Mouse (Mus musculus): Measurements from ENCODE around the gene Rarres1. TPM values are rescaled to one million over a fixed set of nuclear protein-coding genes. Genes with fewer than 3 reads are reported as not detected.

Gene Rarres1
- total and polyA plus RNA-seq, 2 experiments from 2014 or later, result 0.58 to 2.7 TPM

DNA sequence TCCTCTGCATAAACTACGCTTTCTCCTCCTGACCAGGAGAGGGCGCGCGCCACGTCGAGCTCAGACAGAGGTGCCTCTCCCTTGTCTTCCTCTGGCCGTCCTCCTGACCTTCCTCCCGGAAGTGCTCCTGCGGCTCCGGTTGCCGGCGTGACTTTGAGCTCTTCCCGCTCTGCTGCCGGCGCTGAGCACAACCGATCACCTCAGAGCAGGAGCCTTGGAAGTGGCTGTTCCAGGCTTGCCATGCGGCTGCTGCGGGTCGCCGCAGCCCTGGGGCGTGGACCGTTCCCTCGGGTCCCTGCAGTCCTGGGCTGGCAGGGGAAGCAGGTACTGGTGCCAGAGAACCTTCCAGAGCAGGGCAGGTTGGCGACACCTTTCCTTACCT is 85.3 kb downstream of the Rarres1 start, which contains the start of gene Gfm1:
Gene Gfm1 (plus strand): TSS at position 98 of the 382 bp plus-strand sequence.
- Histone ChIP-seq H3K4me1 (ENCODE audit: insufficient read depth, low read length) (0 out of 2 replicates have a peak, but pooled peaks cover 3% of the 10 kb centered on the region), H3K27ac (peak within 1 kb of the TSS; percentile 29; the same call in 1 of the 2 replicates), H3K9me3 (ENCODE audit: low read length) (no peaks in the 10 kb centered on the region), H3K4me3 (ENCODE audit: low read length) (peak within 1 kb of the TSS; percentile 66), H3K4me2 (ENCODE audit: low read depth, low read length) (peak within 1 kb of the TSS; percentile 63), H3K9ac (replicated peaks; ENCODE audit: low read length) (peak within 1 kb of the TSS; percentile 71), H3K27me3 (ENCODE audit: insufficient read depth, low read length) (no peaks in the 10 kb centered on the region), H3K36me3 (ENCODE audit: insufficient read depth, low read length) (peaks cover 16% of the 10 kb centered on the region; the same call in 1 of the 2 replicates)
- TF ChIP-seq CTCF (IDR thresholded peaks at IDR 0.05; ENCODE audit: low read depth), result peak; percentile 93
- under 1% methylated on average over 24 of the region's 24 CpGs for WGBS
- ATAC-seq (peak; percentile 97), DNase-seq (ENCODE audit: low spot score) (peak; percentile 93)

DNA sequence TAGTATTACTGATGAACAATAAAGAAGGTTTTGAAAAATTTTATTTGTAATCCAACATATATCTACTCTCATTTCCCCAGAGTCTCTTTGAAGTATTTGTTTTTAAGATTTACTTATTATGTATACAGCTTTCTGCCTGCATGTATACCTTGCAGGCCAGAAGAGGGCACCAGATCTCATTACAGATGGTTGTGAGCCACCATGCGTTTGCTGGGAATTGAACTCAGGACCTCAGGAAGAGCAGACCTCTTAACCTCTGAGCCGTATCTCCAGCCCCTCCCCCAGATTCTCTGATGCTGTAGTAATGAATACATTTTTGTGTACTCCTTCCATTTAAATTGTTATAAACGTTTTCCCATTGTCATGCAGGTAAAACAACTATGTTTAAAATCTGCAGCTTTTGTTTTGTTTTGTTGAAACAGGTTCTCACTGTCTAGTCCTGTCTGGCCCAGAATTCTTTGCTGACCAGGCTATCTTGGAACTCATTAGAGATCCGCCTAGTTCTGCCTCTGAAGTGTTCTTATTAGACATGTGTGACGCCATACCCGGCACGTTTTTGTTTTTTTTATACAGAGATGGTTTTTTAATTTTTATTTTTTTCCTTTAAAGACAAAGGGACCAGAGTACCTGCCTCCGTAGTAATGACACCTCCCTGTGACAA is 85.9 kb downstream of the Rarres1 start:
- Histone ChIP-seq H3K27me3 (ENCODE audit: insufficient read depth, low read length) (no peaks in the 10 kb centered on the region), H3K27ac (no peak overlapping the region), H3K4me3 (ENCODE audit: low read length) (peak overlapping the region; percentile 66), H3K9ac (replicated peaks; ENCODE audit: low read length) (no peak overlapping the region), H3K9me3 (ENCODE audit: low read length) (no peaks in the 10 kb centered on the region), H3K4me2 (ENCODE audit: low read depth, low read length) (peak overlapping the region; percentile 63), H3K36me3 (ENCODE audit: insufficient read depth, low read length) (peaks cover 16% of the 10 kb centered on the region; the same call in 1 of the 2 replicates), H3K4me1 (ENCODE audit: insufficient read depth, low read length) (0 out of 2 replicates have a peak, but pooled peaks cover 3% of the 10 kb centered on the region)
- DNase-seq (ENCODE audit: low spot score) (peak; percentile 13), ATAC-seq (peak; percentile 22)
- TF ChIP-seq CTCF (IDR thresholded peaks at IDR 0.05; ENCODE audit: low read depth), result peak; percentile 48
- 30% methylated on average over 8 of the region's 8 CpGs for WGBS

Other genes starting within 250 kb of the Rarres1 start
- 2.1 and 5.5 TPM in 2 replicates for gene Mlf1, start 141.4 kb downstream of the Rarres1 start, total RNA-seq (2014; rRNA removed)
- 30.2 and 31.1 TPM in 2 replicates for gene Mlf1, start 141.4 kb downstream of the Rarres1 start, polyA plus RNA-seq (2015; fragmentation: Nextera tagmentation; extraction: Ambion mirVana)
- not detected in 2 replicates for gene Gm17402, start 140.4 kb downstream of the Rarres1 start, total RNA-seq (2014; rRNA removed)
- gene Gm17402, start 140.4 kb downstream of the Rarres1 start, polyA plus RNA-seq (2015; fragmentation: Nextera tagmentation; extraction: Ambion mirVana), result not detected in 2 replicates
- gene Gfm1, start 85.4 kb downstream of the Rarres1 start, total RNA-seq (2014; rRNA removed), result 27.8 and 30.5 TPM in 2 replicates
- gene Gfm1, start 85.4 kb downstream of the Rarres1 start, polyA plus RNA-seq (2015; fragmentation: Nextera tagmentation; extraction: Ambion mirVana), result 25.1 and 26.7 TPM in 2 replicates
- gene Lxn, start 51.6 kb downstream of the Rarres1 start, total RNA-seq (2014; rRNA removed), result 71.7 and 78.3 TPM in 2 replicates
- gene Lxn, start 51.6 kb downstream of the Rarres1 start, polyA plus RNA-seq (2015; fragmentation: Nextera tagmentation; extraction: Ambion mirVana), result 201 and 213 TPM in 2 replicates
- gene Mfsd1, start 67.2 kb upstream of the Rarres1 start, total RNA-seq (2014; rRNA removed), result 31.0 and 35.0 TPM in 2 replicates
- gene Mfsd1, start 67.2 kb upstream of the Rarres1 start, polyA plus RNA-seq (2015; fragmentation: Nextera tagmentation; extraction: Ambion mirVana), result 32.6 and 36.1 TPM in 2 replicates